19 mouse cellular contexts compared by ENCODE assay signal in genomic region chr15:99406986-99407570, GRCm38 (mm10).
"Had no signal": no experiment of that assay in that cellular context is flagged by ENCODE, and none has a peak within 500 bp of the region (broad histone marks: within the 10 kb centered on the region; RNA-seq: fewer than 3 reads in every experiment).

No protein-coding gene starts in this region.

- ATAC-seq: midbrain, embryonic 16.5 days had no signal

- H3K27me3 ChIP-seq: limb, embryonic 13.5 days; liver, embryonic 15.5 days; midbrain, embryonic 12.5 days; neural tube, embryonic 15.5 days had no signal

- DNase-seq: kidney, adult 11 months; kidney, adult 9 months; kidney, postnatal 36 days; layer of hippocampus, adult 9-11 months; left cerebral cortex, postnatal 4 days; lung, embryonic 14.5 days; lung, postnatal 14 days; right cerebral cortex, adult 18-20 months; right cerebral cortex, postnatal 25 days; thymus, adult 18-20 months; thymus, postnatal 14 days had no signal

- H3K9me3 ChIP-seq: limb, embryonic 13.5 days; liver, embryonic 15.5 days; midbrain, embryonic 12.5 days; neural tube, embryonic 15.5 days had no signal

- H3K4me1 ChIP-seq: limb, embryonic 13.5 days; midbrain, embryonic 12.5 days; neural tube, embryonic 15.5 days had no signal

- H3K9ac ChIP-seq: limb, embryonic 13.5 days; liver, embryonic 15.5 days; lung, embryonic 14.5 days; midbrain, embryonic 12.5 days; neural tube, embryonic 15.5 days had no signal

- H3K27ac ChIP-seq: kidney, postnatal 0 days; limb, embryonic 13.5 days; liver, embryonic 15.5 days; midbrain, embryonic 12.5 days; neural tube, embryonic 15.5 days had no signal

- H3K4me2 ChIP-seq: limb, embryonic 13.5 days; liver, embryonic 11.5 days; liver, embryonic 15.5 days; lung, embryonic 14.5 days; midbrain, embryonic 12.5 days; neural tube, embryonic 15.5 days had no signal

- H3K4me3 ChIP-seq: limb, embryonic 13.5 days; liver, embryonic 15.5 days; midbrain, embryonic 12.5 days; myocyte; neural tube, embryonic 15.5 days had no signal
